ENCODE assay signal across 10 mouse cellular contexts in genomic region chr6:143464907-143465537, GRCm38 (mm10).
DNase-seq lines count a peak whose midpoint lies in the region; ATAC-seq and TF ChIP-seq lines count a peak whose summit lies in the region.
"Had no signal": no experiment of that assay in that cellular context is flagged by ENCODE, and none has a peak within 500 bp of the region (broad histone marks: within the 10 kb centered on the region; RNA-seq: fewer than 3 reads in every experiment).

No protein-coding gene starts in this region.

- no peaks in the 10 kb centered on the region for H3K4me1 ChIP-seq in ES-Bruce4 (ENCODE audit: control insufficient read depth, insufficient read depth, low read length)
- H3K4me1 ChIP-seq in midbrain, embryonic 15.5 days: 0 out of 2 replicates have a peak, but pooled peaks cover 4% of the 10 kb centered on the region
- H3K4me1 ChIP-seq in forebrain, embryonic 11.5 days (replicated peaks; ENCODE audit: control insufficient read depth, insufficient read depth, low read length): no peaks in the 10 kb centered on the region
- H3K4me1 ChIP-seq: neural tube, embryonic 13.5 days had no signal

- no peak overlapping the region for H3K4me2 ChIP-seq in midbrain, embryonic 15.5 days
- no peak overlapping the region for H3K4me2 ChIP-seq in forebrain, embryonic 11.5 days (ENCODE audit: low read depth, low read length, severe bottlenecking)
- H3K4me2 ChIP-seq: heart, embryonic 11.5 days; neural tube, embryonic 13.5 days had no signal

- H3K27me3 ChIP-seq in ES-Bruce4 (ENCODE audit: control insufficient read depth, insufficient read depth, low read length, poor library complexity, severe bottlenecking): peaks cover 4% of the 10 kb centered on the region; the same call in 1 of the 2 replicates
- no peaks in the 10 kb centered on the region for H3K27me3 ChIP-seq in midbrain, embryonic 15.5 days (replicated peaks)
- no peaks in the 10 kb centered on the region for H3K27me3 ChIP-seq in forebrain, embryonic 11.5 days (ENCODE audit: control insufficient read depth, insufficient read depth, low read length)
- H3K27me3 ChIP-seq: neural tube, embryonic 13.5 days had no signal

- H3K36me3 ChIP-seq in ES-Bruce4 (ENCODE audit: control insufficient read depth, insufficient read depth, low read length, poor library complexity, severe bottlenecking): no peaks in the 10 kb centered on the region
- H3K36me3 ChIP-seq in midbrain, embryonic 15.5 days (replicated peaks): no peaks in the 10 kb centered on the region
- H3K36me3 ChIP-seq in forebrain, embryonic 11.5 days (ENCODE audit: control insufficient read depth, insufficient read depth, low read length): no peaks in the 10 kb centered on the region
- H3K36me3 ChIP-seq: neural tube, embryonic 13.5 days had no signal

- no peak for TF ChIP-seq EP300 in ES-Bruce4 (IDR thresholded peaks at IDR 0.05; ENCODE audit: insufficient read depth, low read depth, low read length)

- H3K9me3 ChIP-seq in ES-Bruce4 (replicated peaks; ENCODE audit: control insufficient read depth, insufficient read depth, low read length, poor library complexity, severe bottlenecking): no peaks in the 10 kb centered on the region
- H3K9me3 ChIP-seq in midbrain, embryonic 15.5 days: no peaks in the 10 kb centered on the region
- H3K9me3 ChIP-seq in forebrain, embryonic 11.5 days (ENCODE audit: control insufficient read depth, low read length): no peaks in the 10 kb centered on the region
- H3K9me3 ChIP-seq: neural tube, embryonic 13.5 days had no signal

- H3K27ac ChIP-seq in ES-Bruce4 (ENCODE audit: insufficient read depth, low read length): no peak overlapping the region
- no peak overlapping the region for H3K27ac ChIP-seq in midbrain, embryonic 15.5 days
- H3K27ac ChIP-seq in forebrain, embryonic 11.5 days (ENCODE audit: low read depth, low read length): no peak overlapping the region
- H3K27ac ChIP-seq: macrophage; neural tube, embryonic 13.5 days had no signal

- H3K4me3 ChIP-seq in ES-Bruce4 (ENCODE audit: low read depth, low read length): no peak overlapping the region
- no peak overlapping the region for H3K4me3 ChIP-seq in midbrain, embryonic 15.5 days
- no peak overlapping the region for H3K4me3 ChIP-seq in forebrain, embryonic 11.5 days (ENCODE audit: low read depth, low read length)
- H3K4me3 ChIP-seq: neural tube, embryonic 13.5 days had no signal

- DNase-seq in kidney, postnatal 10 days: peak; percentile 11
- DNase-seq in kidney, adult 9 months: no peak
- DNase-seq in ZHBTc4 (ENCODE audit: low read depth, low spot score): peak; percentile 40
- DNase-seq in lung, postnatal 14 days: peak; percentile 34
- no peak for DNase-seq in forebrain, embryonic 11.5 days (ENCODE audit: low spot score)

- ATAC-seq in midbrain, embryonic 15.5 days (replicated peaks): no peak
- no peak for ATAC-seq in forebrain, embryonic 11.5 days (replicated peaks; ENCODE audit: low FRiP score)

- peak; percentile 55 for TF ChIP-seq CTCF in ES-Bruce4 (IDR thresholded peaks at IDR 0.05; ENCODE audit: low read depth, low read length)

- no peak overlapping the region for H3K9ac ChIP-seq in ES-Bruce4 (ENCODE audit: low read depth, poor library complexity, severe bottlenecking)
- no peak overlapping the region for H3K9ac ChIP-seq in midbrain, embryonic 15.5 days
- H3K9ac ChIP-seq in forebrain, embryonic 11.5 days (ENCODE audit: low read length): no peak overlapping the region
- H3K9ac ChIP-seq: neural tube, embryonic 13.5 days had no signal

- TF ChIP-seq POLR2A in ES-Bruce4 (IDR thresholded peaks at IDR 0.05; ENCODE audit: insufficient read depth, low read length): no peak

- 80% methylated on average over 12 of the region's 12 CpGs for WGBS in midbrain, embryonic 15.5 days
- 77% methylated on average over 12 of the region's 12 CpGs for WGBS in forebrain, embryonic 11.5 days

Comparison
In these comparisons a context has a peak if more than half of its experiments do, and no peak if none do; other contexts are left out.
1. DNase-seq: peak in kidney, postnatal 10 days (single experiment), ZHBTc4 (single experiment) and lung, postnatal 14 days (single experiment); none in kidney, adult 9 months (single experiment) and forebrain, embryonic 11.5 days (single experiment).